7 mouse cellular contexts compared by ENCODE assay signal in genomic region chr9:60895486-60896110, GRCm38 (mm10).
A peak's percentile ranks its signal among the peaks of the same experiment; 100 is the strongest.
DNase-seq lines count a peak whose midpoint lies in the region.

No protein-coding gene starts in this region.

- peak; percentile 37 for DNase-seq in ES-CJ7 (ENCODE audit: low read depth, low spot score)
- peak; percentile 75 to 89 for DNase-seq in adrenal gland, adult (ENCODE audit: inconsistent age in 2 of 2, low spot score in 1 of 2)
- peak; percentile 46 for DNase-seq in embryo, embryonic 11.5 days (ENCODE audit: low read depth, low spot score)
- DNase-seq in heart, postnatal 36 days = peak; percentile 36 to 44
- DNase-seq in layer of hippocampus, adult 9-11 months = peak; percentile 38
- DNase-seq in lung, postnatal 36 days = peak; percentile 62
- peak; percentile 64 for DNase-seq in right cerebral cortex, postnatal 4 days

- intact Hi-C loops in heart, postnatal 36 days (cut with DNase I) = loop anchor here (2.0 to 5.0 kb wide), 4 partner anchors 802 to 1002 kb away; no protein-coding TSS in a partner anchor

Comparison
In these comparisons a context has a peak if more than half of its experiments do, and no peak if none do; other contexts are left out.
1. Peak in every context shown above with its lines: DNase-seq.